Mouse (Mus musculus): Measurements from ENCODE around the gene Onecut1. TPM values are rescaled to one million over a fixed set of nuclear protein-coding genes. Genes with fewer than 3 reads are reported as not detected.

Gene Onecut1
- not detected in 2 replicates for polyA plus RNA-seq (2012)

DNA sequence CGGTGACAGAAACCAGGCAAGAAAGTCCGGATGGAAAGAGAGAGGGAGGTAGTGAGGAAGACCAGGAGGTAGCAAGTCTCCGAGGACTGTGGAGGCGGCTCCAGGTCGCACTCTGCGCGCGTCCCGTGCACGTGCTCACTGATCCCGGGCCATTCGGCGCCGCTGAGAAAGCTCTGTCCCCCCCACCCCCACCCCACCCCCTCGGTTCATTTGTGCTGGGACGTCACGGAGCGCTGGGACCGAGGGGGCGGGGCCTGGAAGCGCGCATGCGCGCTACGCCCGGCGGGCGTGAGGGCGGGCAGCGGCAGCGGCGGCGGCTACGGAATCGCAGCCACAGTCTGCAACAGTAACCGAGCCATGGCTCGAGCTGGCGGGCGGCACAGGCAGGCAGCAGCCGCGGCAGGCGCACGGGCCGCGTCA lies at the start of gene Onecut1:
Onecut1 (plus strand) TSS at position 361 of the 420 bp plus-strand sequence.
- TF ChIP-seq GATA1 (IDR thresholded peaks at IDR 0.05; ENCODE audit: low read length) = no peak

DNA sequence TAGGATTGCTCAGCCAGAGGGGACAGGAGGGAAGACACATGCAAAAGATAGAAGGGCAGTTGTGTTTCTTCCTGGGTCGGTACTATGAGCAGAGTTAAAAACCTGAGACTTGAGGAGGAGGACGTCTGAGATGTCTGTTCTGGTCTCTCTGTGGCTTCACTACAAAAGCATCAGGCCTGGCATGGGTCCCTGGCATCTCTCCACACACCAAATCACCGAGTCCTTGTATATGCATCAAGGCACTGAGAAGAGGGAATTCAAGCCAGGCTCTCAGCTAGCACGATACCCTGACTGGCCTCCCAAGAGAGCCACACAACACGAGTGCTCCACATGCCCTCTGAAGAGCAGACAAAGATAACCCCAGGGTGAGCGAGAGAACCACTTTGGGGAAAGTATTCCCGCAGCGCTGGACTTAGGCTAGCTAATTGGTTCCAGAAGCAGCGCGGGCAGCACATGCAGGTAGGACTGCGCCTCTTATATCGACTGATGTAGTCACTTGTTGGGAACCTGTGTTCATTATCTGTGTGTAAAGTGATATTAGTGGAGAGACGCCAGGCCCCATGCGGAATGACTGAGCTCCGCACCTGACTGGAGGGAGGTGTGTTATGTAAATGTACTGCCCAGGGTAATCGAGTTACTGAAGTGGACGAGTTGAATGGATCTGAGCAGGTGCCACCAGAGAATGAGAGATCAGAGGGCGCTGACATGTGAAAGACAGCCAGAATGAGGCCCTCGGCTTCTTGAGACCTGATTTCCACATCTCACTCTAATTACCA lies 41.8 kb upstream of the Onecut1 start:
- TF ChIP-seq GATA1 (IDR thresholded peaks at IDR 0.05; ENCODE audit: low read length) = no peak

DNA sequence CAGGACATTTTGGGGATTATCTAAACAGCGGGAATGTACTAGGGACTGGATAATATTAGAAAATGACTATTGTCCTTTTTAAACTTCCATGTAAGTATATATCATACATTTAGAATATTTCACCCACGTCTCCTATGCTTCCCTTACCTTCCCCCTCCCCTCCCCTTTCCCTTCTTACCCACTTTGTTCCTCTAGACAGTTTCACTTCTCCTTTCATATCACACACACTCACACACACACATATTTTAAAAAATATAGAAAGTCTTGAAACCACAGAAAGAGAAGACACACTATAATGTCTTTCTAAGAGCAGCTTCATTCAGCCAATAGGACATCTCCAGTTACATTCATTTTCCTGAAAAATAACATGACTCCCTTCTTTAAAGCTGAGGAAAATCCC lies 36.6 kb upstream of the Onecut1 start:
- no peak for TF ChIP-seq GATA1 (IDR thresholded peaks at IDR 0.05; ENCODE audit: low read length)

DNA sequence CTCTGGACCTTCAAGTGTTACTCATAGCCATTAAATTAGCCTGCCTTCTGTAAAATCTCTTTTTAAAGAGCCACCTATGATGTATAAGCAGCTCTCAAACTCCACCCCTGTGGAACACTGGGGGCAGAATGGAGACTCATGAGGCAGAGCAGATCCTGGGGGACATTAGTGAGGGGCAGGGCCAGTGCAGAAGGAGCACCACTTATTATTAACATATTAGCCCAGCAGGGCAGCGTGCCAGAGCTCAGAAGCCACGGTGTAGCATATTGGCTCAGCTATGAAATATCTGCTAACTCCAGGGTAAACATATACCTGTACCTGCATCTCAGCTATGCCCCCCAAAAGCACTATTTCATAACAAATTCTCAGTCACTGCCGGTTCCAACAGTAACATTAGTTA lies 32.5 kb upstream of the Onecut1 start:
- TF ChIP-seq GATA1 (IDR thresholded peaks at IDR 0.05; ENCODE audit: low read length) = no peak

DNA sequence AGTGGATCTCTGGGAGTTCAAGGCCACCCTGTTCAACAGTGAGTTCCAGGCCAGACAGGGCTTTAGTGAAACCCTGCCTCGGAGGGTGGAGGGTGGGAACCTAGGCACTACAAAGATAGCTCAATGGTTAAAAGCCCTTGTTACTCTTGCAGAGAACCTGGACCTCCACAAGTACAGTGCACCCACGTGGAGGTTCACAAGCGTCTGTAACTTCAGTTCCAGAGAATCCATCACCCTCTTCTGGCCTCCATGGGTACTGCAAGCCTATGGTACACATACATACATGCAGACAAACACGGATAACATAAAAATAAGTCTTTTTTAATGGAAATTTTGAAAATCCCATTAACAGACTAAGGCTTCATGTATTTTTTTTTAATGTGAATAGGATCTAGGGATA lies 18.8 kb upstream of the Onecut1 start:
- no peak for TF ChIP-seq GATA1 (IDR thresholded peaks at IDR 0.05; ENCODE audit: low read length)

DNA sequence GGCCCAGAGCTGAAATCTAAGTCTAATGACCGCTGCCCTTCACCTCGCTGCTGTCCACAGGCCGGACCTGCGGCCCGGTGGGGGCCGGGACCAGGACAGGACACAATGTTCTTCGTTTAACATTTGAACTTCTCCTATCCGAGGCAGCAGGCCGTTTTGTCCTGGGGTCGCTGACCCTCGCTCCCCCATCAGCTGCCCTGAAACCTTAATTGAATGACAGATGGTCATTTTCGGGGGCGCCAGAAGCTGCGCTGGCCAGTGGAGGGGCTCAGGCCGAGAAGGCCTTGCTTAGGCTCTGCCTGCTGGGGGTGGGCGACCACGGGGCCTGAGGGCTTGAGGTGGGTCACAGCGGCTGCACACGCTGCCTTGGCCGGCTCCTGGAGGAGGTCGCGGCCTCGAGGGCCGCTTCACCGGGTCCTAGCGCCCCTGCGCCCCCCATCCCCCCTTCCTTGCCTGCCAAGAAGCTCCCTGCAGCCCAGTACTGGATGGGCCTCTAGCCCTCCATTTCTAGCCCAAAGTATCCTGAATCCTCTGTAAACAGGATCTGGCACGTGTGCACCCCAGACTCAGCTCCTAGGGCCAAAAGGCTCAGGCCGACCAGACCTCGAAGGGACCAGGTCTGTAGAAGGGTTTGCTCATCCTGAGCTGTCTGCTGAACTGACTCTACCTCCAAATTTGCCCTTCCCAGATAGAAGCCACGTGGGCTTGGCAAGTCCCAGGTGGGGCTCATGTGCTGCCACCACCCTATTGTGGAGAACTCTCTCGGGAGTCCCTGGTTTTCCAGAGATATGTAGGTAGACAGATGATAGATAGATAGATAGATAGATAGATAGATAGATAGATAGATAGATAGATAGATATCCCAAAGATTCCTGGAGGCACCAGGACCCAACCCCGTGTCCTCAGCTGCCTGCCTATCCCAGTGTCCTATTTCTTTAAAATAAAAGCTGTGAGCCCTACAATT lies 14.6 kb upstream of the Onecut1 start:
- no peak for TF ChIP-seq GATA1 (IDR thresholded peaks at IDR 0.05; ENCODE audit: low read length)

DNA sequence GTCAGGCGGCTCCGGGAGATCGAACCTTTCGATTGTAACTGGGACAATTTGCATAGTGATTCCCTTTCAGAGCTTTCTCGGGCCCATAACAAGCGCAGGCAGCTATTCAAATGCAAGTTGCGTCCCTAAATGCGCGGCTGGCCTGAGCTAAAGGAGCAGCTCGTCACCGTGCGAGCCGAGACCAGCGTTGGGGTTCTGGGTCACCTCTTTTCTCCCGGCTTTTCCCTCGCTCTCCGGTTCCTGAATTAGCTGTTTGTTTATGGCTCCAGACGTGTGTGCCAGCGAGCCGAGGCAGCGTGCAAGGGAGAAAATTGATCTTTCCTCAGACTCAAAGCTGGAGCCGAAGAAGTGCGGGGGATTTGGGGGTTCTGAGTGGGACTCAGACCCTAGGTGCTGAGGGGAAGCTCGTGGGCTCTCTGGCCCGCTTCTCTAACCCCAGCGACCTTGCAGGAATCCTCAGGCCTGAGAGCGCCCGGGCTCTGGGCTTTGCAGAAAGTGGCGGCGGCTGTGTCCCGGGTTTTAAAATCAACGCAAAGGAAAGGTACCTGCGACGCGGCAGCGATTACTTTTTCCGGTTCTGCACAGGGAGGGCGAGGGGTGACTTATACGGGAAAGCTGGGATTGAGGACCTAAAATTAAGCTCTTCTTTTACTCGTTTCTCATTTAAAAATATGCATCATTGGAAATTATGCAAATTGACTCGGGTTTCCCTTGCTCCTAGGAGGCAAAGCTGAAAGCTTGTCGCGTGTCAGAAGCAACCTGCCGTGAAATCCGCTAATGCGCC lies 13.1 kb upstream of the Onecut1 start:
- no peak for TF ChIP-seq GATA1 (IDR thresholded peaks at IDR 0.05; ENCODE audit: low read length)

DNA sequence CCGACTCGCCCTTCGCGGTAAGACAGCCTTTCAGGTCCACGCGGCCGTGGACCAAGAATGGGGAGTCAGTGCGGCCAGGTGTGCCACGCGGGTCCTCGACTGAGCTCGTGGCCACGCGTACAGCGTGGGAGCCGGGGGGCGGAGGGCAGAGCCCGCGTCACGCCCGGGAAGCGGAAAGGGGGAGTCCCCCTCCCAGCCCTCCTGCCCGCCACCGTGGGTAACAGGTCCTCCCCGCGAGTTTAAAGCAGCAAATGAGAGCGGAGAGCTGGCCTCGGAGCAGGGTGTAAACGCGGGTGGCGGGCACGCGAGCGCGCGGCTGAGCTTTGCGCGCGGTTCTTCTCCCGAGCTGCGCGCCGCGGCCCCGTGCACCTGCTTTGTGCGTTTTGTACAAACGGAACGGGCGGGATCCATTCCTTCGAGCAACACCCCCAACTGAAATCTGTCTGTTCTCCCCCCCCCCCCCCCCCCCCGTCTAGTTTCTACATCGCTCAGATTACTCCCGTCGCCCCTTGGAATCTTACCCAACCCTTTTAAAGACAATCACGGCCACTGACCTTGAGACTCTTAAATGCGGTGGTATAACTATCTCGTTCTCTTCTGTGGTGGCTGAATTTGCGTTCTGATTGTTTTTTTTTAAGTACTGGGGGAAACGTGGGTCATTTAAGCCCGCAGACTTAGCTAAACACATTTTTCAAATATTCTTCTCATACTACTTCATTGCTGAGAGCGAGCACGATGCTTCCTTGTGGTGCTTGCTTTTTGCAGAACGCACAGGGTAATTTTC lies 12.3 kb upstream of the Onecut1 start:
- no peak for TF ChIP-seq GATA1 (IDR thresholded peaks at IDR 0.05; ENCODE audit: low read length)

DNA sequence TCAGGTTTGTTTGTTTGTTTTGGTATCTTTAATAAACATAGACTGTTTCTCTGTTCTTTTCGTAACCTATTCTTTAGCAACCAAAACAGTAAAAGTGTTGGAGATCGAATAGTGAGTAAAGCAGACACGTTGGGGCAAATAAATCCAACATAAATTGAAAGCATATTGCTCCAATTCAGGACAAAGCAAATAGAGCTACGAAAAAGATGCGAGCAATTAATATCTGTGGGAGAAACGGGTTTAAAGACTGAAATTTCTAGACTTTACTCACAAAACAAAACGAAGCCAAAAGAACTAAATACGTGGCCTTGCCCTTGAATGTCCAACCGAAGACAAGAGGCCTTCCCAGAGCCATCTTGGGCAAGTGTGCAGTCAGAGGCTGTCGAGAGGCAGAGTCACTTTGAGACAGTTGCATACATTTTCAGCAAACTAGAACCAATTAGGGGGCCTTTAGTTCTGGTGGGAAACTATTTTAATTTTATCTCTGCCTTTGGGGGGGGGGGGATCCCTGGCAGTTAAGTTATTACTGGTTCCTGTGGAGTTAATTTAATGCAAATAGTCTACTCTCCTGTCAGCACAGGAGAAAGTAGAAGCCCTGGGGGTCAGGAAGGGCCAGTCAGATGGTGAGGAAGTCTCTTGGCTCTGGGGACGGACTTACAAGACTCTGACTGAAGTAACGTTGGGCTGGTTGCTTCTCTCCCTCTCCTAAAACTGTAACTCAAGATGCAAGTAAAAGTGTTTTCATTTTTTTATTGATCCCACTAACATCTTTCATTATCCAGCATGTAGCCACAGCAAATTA lies 11.5 kb upstream of the Onecut1 start:
- no peak for TF ChIP-seq GATA1 (IDR thresholded peaks at IDR 0.05; ENCODE audit: low read length)

DNA sequence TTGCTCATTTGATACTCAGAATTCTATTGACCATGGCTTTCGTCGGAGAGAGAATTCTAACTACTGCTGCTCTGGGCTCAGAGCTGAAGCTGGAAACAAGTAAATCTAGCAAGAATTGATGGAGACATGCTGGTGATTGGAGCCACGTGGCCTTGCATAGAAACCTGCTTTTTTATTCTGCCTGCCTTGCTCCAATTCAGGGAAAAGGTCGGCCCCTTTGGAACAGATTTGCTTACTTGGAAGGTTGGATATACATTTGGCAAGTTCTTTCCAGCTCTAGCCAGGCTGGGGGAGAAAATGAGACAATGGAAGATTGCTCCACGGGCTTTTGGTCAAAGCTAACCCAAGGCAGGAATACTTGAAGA lies 11.0 kb upstream of the Onecut1 start:
- TF ChIP-seq GATA1 (IDR thresholded peaks at IDR 0.05; ENCODE audit: low read length) = no peak

DNA sequence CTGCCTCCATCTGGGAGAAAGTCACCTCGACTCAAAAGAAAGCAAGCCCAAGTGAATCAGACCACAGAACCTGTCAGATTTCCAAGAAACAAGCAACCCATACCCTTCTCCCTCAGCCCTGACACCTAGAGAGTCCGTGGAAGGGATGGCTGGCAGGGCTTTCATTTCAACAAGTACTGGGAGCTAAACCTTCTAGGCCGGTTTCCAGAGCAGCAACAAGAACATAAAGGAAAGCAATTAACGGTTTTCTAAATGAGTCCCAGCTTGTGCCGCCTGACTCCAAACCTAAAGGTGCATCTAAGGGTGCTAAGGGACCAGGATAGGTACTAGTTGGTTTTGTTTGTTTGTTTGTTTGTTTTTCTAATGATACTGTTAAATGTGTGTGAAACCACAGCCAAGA lies 10.1 kb upstream of the Onecut1 start:
- TF ChIP-seq GATA1 (IDR thresholded peaks at IDR 0.05; ENCODE audit: low read length) = no peak

DNA sequence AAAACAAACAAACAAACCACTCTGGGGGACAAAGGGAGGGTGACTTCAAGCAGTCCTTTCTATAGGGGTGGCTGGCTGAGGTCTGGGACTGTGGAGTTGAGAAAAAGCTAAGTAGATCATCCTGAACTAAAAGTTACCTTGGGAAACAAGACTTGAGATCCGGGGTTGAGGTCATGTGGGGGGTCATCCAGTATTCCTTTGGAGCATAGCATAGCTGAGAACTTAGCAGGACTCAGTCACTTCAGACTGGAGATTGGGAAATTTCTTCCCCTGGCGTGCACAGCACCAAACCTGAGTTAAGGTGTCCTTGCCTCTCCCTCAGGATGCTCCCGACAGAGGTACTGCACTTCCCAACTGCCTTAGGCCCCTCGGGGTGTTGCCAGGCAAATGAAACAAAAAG lies 9.4 kb upstream of the Onecut1 start:
- no peak for TF ChIP-seq GATA1 (IDR thresholded peaks at IDR 0.05; ENCODE audit: low read length)

DNA sequence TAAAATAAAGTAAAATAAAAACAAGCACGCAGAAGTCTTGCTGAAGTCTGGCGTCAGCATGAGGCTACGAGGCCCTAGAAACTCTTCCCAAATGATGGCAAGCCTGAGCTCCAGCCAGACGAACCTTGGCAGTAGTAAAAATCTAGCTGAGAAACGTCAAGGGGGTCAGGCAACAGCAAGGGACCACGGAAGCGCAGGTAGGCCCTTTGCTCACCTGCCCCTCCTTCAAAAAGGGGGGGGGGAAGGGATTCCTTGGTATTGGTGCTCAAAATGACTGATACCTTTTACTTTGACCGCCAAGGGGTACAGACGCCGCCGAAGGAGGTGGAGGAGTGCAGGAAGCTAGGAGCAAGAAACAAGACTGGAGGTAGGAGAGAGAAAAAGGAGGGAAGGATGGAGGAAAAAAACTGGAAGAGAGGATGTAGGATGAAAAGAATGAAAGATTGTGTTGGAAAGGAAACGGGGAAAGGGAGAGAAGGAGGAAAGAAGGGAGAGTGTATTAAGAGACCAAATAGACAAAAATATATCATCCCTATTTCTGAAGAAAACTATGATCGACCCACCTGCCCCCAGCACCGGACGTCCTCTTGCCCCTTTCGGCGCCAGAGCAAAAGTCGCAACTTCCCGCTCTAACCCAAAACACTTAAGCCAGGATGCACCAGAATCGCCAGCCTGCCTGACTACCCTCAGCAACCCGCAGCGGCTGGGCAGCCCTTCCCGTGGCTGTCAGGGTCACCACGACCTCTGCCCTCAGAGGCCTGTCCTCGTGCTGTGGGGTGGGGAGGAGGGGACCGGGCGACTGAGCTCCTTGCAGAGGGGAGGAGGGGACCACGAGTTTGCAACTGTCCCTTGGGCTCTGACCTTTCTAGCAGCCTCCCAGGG lies 8.3 kb upstream of the Onecut1 start:
- TF ChIP-seq GATA1 (IDR thresholded peaks at IDR 0.05; ENCODE audit: low read length) = no peak

Data from G1E-ER4 (cell line).